Mouse (Mus musculus) lung, postnatal 14 days (tissue): ENCODE data around the gene Psmg3.

ENCODE experiments used
- DNase-seq: peaks from one replicate; pipeline ENCODE4 v3.0.0; 2021

The Psmg3 gene

GRCm38 (mm10) chr5:139826357-139827055, at the start of gene Psmg3, which contains the start of gene Gm26938:
Gene Psmg3, minus strand, starts transcription at chr5:139826885.
Gene Gm26938, minus strand, starts transcription at chr5:139826407.
- peak; percentile 88 for DNase-seq

DNA sequence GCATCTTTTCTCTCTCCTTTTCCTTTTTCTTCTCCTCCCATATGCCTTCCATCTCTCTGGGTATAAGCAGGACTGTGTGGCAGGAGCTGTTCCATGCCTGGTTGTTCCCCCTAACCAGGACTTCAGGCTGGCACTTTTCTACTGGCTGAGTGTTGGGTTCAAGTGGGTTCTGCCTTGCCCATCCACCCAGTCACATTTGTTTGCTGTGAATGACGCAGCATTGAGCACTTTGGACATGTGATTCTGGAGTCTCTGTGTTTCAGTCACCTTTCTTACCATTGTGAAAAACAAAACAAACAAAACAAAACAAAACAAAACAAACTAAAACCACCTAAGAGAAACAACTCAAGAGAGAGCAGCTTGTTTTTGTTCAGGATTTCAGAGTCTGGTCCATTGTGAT, 44.8 kb upstream of the Psmg3 start:
- DNase-seq = no peak

GRCm38 (mm10) chr5:139870886-139871285, 44.2 kb upstream of the Psmg3 start:
- peak; percentile 37 for DNase-seq

GRCm38 (mm10) chr5:139862759-139863158, 36.1 kb upstream of the Psmg3 start:
- DNase-seq = peak; percentile 79

DNA sequence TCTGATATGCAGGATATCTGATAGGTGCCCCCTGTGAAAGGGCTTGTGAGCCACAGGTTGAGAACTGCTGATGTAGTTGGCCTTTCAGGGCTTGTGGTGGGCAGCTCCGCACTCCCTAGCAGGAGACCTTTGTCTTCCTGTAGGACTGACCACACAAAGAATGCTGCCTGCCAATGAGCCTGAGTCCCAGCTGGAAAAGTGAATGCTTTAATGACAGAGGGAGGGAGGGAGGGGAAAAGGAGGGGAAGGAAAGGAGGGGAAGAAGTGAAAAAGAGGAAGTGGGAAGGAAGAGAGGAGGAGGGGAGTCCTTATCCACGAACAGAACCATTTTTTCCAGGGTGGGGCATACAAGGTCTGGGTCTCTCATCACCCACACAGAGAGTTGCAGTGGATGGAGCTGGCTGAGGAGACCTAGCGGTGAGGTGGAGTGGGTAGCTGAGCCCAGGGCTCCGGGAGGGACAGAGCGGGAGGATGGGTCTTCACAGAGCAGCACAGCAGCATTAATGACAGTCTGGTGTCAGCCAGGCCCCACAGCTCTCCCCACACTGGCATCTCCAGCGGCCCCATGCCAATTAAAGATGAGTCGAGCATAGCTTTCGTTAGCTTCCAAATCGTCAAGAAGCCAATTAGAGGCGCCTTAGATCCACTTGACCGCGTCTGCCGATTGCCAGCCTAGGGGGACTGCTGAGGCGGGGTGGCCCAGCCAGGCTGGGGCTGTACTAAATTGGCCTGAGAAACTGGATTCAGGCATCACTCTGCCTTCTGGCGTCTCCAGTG, 33.8 kb upstream of the Psmg3 start:
- DNase-seq = no peak

DNA sequence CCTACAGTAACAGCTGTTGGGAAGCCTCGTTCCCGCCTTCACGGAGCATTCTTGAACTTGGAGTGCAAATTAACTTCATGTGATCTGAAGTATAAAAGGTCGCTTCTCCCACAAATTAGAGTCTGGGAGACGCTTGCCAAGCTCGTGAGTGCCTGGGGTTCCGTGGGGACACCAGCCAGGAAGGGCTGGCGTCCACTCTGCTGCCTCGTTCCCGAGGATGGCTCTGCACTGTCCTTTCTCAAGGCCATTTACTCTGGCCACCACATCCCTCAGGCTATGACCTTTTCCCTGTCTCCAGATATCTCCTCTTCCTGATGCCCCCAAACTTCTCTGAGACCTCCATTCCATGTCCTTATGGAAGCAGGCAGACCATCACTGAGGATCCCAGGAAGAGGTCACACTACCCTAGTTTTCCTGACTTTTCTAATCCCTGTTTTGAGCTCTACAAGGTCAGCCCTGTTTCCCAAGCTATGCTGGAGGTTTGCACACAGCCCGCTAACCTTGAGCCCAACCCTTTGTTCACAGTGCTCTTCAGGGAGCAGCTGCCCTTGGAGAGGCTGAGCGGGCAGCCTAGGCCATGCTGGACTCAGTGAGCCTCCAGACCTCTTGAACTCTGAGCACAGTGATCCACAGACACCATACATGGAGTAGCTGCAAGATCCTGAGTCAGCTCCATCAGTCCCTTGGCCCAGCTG, 23.1 kb upstream of the Psmg3 start:
- no peak for DNase-seq

DNA sequence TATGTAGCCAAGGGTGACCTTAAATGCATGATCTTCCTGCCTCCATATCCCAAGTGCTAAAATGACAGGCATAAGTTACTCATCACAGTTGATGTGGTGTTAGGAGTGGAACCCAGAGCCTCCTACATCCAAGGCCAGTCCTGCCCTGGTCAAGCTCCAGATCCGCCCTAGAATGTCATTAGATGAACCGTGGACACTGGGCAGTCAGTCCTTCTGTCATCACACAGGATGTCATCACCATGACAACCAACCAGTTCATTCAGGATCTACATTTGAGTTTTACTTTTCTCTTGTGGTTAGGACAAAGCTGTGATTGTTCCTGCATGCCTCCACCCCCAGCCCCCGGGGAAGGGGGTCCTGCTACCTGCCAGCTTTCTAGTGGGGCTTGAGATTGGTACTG, 12.5 kb upstream of the Psmg3 start:
- DNase-seq = no peak

DNA sequence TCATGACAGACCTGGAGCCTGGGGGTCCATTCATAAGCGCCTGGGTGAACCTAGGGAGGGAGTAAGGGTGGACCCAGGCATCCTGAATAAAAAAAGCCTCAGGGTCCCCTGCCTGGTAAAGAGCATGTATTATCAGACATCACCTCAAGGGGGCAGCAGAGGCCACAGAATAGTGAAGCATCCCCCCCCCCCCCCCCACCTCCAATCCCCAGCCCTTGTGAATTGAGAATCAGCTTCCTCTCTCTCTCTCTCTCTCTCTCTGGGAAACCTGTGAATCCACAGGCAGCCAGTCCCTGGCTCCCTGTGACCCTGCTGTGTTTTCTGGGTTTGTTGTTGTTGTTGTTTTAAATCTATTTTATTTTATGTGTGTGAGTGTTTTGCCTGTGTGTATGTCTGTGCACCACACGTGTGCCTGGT, 11.8 kb upstream of the Psmg3 start:
- peak; percentile 84 for DNase-seq

DNA sequence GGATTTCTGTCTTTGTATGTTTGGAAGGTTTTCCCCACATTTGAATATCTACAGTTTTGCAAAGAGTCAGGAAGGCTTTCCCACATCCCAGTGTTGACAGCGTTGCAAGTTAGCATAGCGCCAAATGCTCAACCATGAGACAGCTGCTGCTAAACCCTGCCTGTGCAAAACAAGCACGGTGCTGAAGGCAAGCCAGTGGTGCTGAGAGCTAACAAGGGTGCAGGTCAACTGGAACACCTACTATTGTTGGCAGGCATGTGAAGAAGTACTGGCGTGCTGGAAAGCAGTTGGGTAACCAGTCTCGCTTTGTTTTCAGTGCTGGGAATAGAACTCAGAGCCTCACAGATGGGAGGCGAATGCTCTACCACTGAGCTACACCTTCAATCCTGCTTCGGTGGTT, 9.0 kb upstream of the Psmg3 start:
- DNase-seq = no peak

DNA sequence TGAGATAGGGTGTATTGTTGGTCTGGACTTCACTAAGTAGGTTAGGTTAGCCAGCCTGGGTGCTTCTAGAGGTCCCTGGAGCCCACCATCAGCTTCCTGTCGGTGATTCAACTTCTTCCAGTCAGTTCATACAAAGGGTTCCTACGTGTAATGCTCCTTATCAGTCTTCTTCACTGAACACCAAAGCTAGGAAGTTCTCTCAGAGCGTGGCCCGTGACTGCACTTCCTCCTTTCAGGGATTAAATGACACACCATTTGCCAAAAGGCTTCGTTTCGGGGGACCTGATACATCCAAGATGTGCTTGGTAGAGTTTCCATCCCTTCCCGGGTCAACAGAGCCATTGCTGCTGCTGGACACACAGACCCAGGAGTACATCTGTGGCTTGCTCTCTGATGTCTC, 5.4 kb upstream of the Psmg3 start:
- DNase-seq = no peak

DNA sequence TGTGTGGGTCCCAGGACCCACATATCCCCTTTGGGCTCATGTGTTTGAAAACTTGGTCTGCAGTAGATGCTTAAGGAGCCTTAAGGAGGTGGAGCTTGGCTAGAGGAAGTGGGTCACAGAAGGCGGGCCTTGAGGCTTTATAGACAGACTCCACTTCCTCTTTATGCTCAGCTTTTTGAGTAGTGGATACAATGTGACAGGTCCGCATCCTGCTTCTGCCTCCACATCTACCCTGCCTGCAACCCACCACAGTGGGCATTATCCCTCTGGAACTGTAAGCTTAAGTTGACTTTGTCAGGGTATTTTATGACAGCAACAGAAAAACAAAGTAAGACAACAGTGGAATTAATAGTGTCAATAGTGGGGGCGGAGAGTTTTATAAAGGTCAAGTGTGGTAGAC, 4.0 kb upstream of the Psmg3 start:
- no peak for DNase-seq

DNA sequence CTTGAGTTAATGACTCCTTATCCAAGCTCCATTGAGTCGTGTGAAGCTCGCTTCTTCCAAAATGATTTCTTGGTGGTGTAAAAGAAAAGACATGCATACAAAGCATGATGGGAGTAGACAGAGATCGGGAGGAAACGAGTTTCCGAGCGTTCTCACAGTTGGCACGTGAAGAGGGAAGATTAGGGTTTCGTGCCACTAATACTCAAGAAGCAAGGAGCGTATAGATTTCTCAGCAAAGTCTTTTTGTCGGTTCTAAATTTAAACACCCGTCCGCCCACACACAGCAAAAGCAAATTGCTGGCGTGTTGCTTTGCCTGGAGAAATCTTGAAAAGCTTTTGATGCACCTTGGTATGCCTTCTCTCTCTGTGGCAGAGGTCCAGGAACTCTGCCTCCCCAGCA, 2.7 kb upstream of the Psmg3 start:
- no peak for DNase-seq

DNA sequence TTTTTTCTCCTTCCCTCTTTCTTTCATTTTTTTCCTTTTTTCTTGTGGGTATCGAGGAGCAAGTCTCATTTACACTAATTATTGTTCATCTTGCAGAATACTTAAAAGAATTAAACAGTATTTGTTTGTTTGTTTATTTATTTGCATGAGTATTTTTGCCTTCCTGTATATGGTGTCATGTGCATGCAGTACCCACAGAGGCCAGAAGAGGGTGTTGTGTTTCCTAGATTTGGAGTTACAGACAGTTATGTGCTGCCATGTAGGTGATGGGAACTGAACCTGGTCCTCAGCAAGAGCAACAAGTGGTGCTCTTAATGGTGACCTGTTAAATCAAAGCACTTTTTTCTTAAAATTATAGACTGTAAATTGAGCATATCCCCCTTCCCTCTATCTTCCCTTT, 908 bp upstream of the Psmg3 start:
- DNase-seq = no peak

GRCm38 (mm10) chr5:139825947-139826346, 738 bp downstream of the Psmg3 start:
- DNase-seq = no peak

GRCm38 (mm10) chr5:139824531-139824930, 2.2 kb downstream of the Psmg3 start:
- DNase-seq = no peak

DNA sequence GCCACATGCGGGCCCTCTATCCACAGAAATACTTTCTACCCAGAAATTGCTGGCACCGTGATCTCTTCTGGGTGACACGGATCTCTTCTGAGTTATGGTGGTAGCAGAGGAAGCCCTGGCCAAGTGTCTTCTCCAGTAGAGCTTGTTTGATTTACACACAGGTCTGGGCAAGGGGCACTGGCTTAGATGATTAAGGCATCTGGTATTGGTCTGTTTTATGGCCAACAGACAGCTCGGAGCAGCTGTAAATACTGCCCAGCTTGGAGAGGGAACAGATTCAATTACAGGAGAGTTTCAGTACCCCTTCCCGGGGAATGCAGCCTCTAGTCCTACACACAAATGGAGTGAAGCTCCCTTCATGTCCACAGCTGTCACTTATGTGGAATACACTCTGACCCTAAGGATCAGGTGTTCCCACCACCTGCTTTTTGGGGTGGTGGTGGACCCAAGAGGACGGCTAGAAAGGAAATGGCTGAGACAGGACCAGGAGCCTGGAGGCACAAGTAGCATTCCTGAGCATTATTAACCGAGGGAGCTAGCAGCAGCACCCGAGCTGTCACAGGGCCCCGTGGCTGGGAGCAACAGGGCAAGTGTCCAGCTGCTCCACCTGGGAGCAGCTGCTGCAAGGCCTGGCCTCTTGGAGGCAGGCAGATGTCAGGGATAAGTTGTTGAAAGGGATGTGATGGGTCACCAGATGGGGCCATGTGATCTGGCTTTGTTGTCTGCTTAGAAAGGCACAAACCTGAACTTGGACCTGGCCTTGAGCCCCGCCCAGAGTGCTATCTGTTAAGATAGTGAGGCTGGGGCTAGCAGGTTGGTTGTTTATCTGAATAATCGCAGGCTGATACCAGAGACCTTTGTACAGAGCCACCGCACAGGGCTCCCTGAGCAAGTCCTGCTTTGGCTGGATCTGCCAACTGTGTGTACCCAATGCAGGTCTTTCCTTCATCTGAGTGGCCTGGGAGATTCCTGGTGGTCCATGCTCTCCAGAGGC, 4.9 kb downstream of the Psmg3 start:
- no peak for DNase-seq

GRCm38 (mm10) chr5:139819538-139820181, 7.0 kb downstream of the Psmg3 start, which contains the start of gene Tmem184a:
Gene Tmem184a, minus strand, starts transcription at chr5:139819917.
- DNase-seq = no peak

- peak; percentile 70 for DNase-seq
Observed at GRCm38 (mm10) chr5:139818801-139819200, 7.9 kb downstream of the Psmg3 start.

- DNase-seq = no peak
Observed at GRCm38 (mm10) chr5:139818056-139818455, 8.6 kb downstream of the Psmg3 start.

DNA sequence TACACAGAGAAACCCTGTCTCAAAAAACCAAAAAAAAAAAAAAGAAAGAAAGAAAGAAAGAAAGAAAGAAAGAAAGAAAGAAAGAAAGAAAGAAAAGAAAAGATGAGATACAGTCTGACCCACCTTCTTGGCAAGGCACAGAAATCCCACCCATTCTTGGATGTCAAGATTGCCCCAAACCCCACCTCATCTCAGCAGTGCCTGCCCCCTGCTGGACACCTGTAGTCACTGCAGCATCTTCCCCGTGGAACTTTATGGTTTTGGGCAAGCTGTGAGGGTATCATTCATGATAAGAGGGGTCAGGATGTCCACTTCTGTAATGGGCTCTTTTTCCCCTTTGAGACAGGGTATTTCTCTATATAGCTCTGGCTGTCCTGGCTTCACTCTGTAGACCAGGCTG, 9.4 kb downstream of the Psmg3 start:
- no peak for DNase-seq

DNA sequence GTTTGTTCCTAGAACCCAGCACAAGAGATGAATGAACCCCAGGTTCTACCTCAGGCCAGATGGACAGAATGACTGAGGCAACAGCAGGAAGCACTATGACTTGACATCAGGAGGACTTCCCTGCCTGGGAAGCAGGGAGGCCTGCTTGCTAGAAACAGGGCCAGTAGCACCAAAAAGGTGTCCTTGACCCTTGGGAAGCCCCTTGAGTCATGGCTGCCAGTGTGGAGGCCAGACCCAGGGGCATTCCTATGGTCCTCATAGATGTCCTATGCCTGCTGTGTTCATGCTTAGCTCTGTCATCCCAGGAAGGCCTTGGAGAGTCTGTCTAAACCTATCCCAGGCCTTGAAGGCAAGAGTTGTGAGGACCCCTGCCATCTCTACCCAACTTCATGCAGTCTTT, 10.2 kb downstream of the Psmg3 start:
- no peak for DNase-seq

GRCm38 (mm10) chr5:139815964-139816363, 10.7 kb downstream of the Psmg3 start:
- no peak for DNase-seq
